Mouse (Mus musculus) liver, postnatal 0 days (tissue): ENCODE measurements around the gene Hspa2. TPM values are rescaled to one million over a fixed set of nuclear protein-coding genes. Genes with fewer than 3 reads are reported as not detected.
A peak's percentile ranks its signal among the peaks of the same experiment; 100 is the strongest.

Experiments
- ATAC-seq: fragments of 200-750 bp; cut with Nextera tagmentation; 2 replicates; pipeline ENCODE4 v1.8.0; 2017; ENCODE audit warnings: mild to moderate bottlenecking, moderate library complexity
- DNase-seq: peaks from one replicate; pipeline ENCODE4 v3.0.0-alpha.2; 2016
- H3K27ac ChIP-seq: fragments of 300-500 bp; sonication (generic); 2 replicates; pipeline ENCODE4 v1.5.1; 2014; ENCODE audit warnings: antibody characterized with exemption, moderate library complexity, mild to moderate bottlenecking, low read depth
- H3K27me3 ChIP-seq: fragments of 300-500 bp; sonication (generic); 2 replicates; pipeline ENCODE4 v1.6.1; 2014; ENCODE audit warnings: low read length, control low read depth, mixed read lengths; ENCODE audit not compliant: insufficient read depth
- H3K36me3 ChIP-seq: fragments of 300-500 bp; sonication (generic); replicated peaks from 2 replicates; pipeline ENCODE4 v1.6.1; 2014; ENCODE audit warnings: mild to moderate bottlenecking, control low read depth, low read length, moderate library complexity, mixed read lengths; ENCODE audit not compliant: insufficient read depth
- H3K4me1 ChIP-seq: fragments of 300-500 bp; sonication (generic); 2 replicates; pipeline ENCODE4 v1.6.1; 2014; ENCODE audit warnings: antibody characterized with exemption, mild to moderate bottlenecking, control low read depth; ENCODE audit not compliant: insufficient read depth
- H3K4me2 ChIP-seq: fragments of 300-500 bp; sonication (generic); 2 replicates; pipeline ENCODE4 v1.6.1; 2014; ENCODE audit warnings: low read depth, mild to moderate bottlenecking, low read length, moderate library complexity, mixed read lengths
- H3K4me3 ChIP-seq: fragments of 300-500 bp; sonication (generic); 2 replicates; pipeline ENCODE4 v1.5.1; 2014; ENCODE audit warnings: low read depth, low read length
- H3K9ac ChIP-seq: fragments of 300-500 bp; sonication (generic); replicated peaks from 2 replicates; pipeline ENCODE4 v1.6.1; 2014; ENCODE audit warnings: mild to moderate bottlenecking, moderate library complexity
- H3K9me3 ChIP-seq: fragments of 300-500 bp; sonication (generic); 2 replicates; pipeline ENCODE4 v1.6.1; 2016; ENCODE audit warnings: mild to moderate bottlenecking, control low read depth, low read length, mixed read lengths
- CTCF ChIP-seq: sonication (generic); IDR thresholded peaks from 2 replicates; pipeline ENCODE4 v1.5.1; 2016; ENCODE audit warnings: antibody characterized with exemption, low read depth
- EP300 ChIP-seq: IDR thresholded peaks from 2 replicates; pipeline ENCODE4 v1.6.1; 2016; ENCODE audit warnings: antibody characterized with exemption, low read depth, mild to moderate bottlenecking
- WGBS: fragments of 180-500 bp; shearing (Covaris S2); extraction: QIAGEN DNeasy Blood & Tissue Kit; methylation state at CpG from one replicate; pipeline ENCODE4 v1.1.7; 2014; ENCODE audit not compliant: insufficient replicate concordance; 5-methylcytosine and 5-hydroxymethylcytosine counted together
- polyA plus RNA-seq: library from polyadenylated mRNA; unstranded; fragments of >200 nt; fragmentation: Nextera tagmentation; extraction: Ambion mirVana; gene quantifications from 2 replicates; pipeline ENCODE4 v1.2.1, GENCODE M21; 2015

Gene Hspa2
- polyA plus RNA-seq, 1 experiment from 2014 or later: 2.5 TPM

DNA sequence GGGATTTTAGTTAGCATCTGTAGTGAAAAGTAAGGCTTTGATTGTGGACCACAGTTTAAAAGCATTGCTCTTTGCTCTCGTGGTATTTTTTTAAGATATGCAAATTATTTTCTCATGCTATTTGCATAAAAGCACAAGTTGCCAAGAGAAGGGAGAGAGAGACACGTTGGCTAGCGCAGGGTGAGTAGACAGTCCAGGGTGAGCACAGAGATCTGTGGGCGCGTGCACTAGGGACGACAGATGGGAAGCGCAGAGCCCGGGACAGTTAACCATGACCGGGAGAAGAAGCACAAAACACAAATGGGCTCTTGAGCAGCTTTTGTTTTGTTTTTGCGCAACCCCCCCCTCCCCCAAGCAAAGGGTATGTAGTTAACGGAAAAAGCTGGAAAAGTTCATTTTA, 15.2 kb upstream of the Hspa2 start:
- DNase-seq (no peak), ATAC-seq (no peak)
- Histone ChIP-seq H3K36me3 (peaks cover 21% of the 10 kb centered on the region), H3K27me3 (no peaks in the 10 kb centered on the region), H3K4me2 (no peak overlapping the region), H3K9ac (no peak overlapping the region), H3K27ac (no peak overlapping the region), H3K4me1 (no peaks in the 10 kb centered on the region), H3K9me3 (no peaks in the 10 kb centered on the region), H3K4me3 (no peak overlapping the region)
- TF ChIP-seq CTCF: no peak
- TF ChIP-seq EP300: no peak
- WGBS: 85% methylated on average over 11 of the region's 11 CpGs

DNA sequence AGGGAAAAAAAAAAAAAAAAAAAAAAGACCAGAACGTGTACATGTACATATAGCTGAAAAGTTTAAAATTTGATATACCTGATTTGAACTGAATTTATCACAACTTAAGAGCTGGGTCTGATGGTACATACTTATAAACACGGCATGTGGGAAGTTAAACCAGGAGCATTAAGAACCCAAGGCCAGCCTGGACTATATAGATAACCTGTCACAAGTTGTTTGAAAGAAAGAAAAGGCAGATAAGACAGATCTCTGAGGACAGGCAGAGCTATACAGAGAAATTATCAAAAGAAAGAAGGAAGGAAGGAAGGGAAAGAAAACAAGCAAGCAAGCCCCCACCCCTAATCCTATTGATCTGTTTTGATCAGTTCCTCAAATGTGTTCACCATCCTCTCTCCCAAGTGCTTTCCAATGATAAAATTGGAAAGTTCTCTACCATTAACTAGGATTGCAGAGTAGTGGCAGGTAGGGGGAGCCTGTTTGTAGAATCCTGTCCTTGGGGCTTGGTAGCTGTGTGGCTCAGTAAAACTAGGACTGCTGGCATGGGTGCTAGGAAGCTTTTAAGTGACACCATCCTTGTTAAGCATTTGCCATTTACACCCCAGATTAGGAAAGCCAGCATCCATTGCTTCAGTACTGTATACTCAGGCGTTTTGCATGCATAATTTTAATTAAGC, 12.2 kb upstream of the Hspa2 start:
- 39% methylated on average over 3 of the region's 3 CpGs for WGBS
- no peak overlapping the region for H3K9ac ChIP-seq
- peaks cover 5% of the 10 kb centered on the region for H3K36me3 ChIP-seq
- no peak for DNase-seq
- no peaks in the 10 kb centered on the region for H3K9me3 ChIP-seq
- 0 out of 2 replicates have a peak, but pooled peaks have one; percentile 45 for ATAC-seq
- H3K4me1 ChIP-seq: no peaks in the 10 kb centered on the region
- H3K4me3 ChIP-seq: no peak overlapping the region
- H3K27me3 ChIP-seq: no peaks in the 10 kb centered on the region
- no peak overlapping the region for H3K4me2 ChIP-seq
- H3K27ac ChIP-seq: no peak overlapping the region
- TF ChIP-seq CTCF (no peak), EP300 (peak; percentile 73)

DNA sequence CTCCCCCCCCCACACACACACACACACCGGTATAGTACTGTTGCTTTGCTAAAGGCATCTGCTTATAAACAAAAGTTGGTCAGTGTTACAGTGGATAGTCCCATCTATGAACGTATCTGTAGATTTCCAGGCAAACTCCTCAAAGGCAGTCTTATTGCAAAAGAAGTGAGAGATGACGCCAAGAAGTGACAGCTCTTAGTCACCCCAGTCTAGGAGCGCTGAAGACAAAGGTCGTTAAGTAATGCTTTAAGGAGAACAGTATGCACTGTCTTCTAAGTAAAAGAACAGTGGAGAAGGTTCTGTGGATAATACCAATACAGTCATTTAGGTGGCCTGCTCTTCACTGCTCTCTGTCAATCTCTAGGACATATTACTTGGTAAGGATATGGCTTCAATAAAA, 11.0 kb upstream of the Hspa2 start:
- Histone ChIP-seq H3K4me2 (no peak overlapping the region), H3K27me3 (no peaks in the 10 kb centered on the region), H3K36me3 (no peaks in the 10 kb centered on the region), H3K9ac (no peak overlapping the region), H3K4me3 (no peak overlapping the region), H3K27ac (no peak overlapping the region), H3K4me1 (no peaks in the 10 kb centered on the region), H3K9me3 (no peaks in the 10 kb centered on the region)
- TF ChIP-seq CTCF: no peak
- TF ChIP-seq EP300: no peak
- ATAC-seq (no peak), DNase-seq (no peak)
- WGBS: 73% methylated on average over 5 of the region's 5 CpGs

DNA sequence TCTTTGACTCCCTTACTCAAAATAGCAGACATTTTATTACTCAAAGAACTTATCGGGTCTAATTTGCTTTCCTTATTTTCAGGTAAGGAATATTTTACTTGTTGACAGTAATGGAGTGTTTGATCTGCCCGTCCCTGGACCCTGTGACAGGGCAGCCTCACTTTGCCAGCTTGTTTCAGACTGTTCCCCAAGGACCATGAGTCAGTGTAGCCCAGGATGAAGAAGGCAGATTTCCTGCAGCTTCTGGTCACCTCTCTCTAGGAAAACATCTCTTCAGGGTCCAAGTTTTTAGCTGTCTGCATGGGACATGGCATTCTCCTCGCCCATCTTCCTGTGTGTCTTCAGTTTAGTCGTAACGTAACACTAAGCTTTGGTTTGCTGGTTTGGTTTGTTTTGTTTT, 6.7 kb upstream of the Hspa2 start:
- ATAC-seq (no peak), DNase-seq (no peak)
- Histone ChIP-seq H3K27me3 (no peaks in the 10 kb centered on the region), H3K4me2 (no peak overlapping the region), H3K4me3 (no peak overlapping the region), H3K27ac (no peak overlapping the region), H3K4me1 (no peaks in the 10 kb centered on the region), H3K36me3 (no peaks in the 10 kb centered on the region), H3K9me3 (no peaks in the 10 kb centered on the region), H3K9ac (no peak overlapping the region)
- 81% methylated on average over 5 of the region's 5 CpGs for WGBS
- no peak for TF ChIP-seq EP300
- TF ChIP-seq CTCF: no peak

DNA sequence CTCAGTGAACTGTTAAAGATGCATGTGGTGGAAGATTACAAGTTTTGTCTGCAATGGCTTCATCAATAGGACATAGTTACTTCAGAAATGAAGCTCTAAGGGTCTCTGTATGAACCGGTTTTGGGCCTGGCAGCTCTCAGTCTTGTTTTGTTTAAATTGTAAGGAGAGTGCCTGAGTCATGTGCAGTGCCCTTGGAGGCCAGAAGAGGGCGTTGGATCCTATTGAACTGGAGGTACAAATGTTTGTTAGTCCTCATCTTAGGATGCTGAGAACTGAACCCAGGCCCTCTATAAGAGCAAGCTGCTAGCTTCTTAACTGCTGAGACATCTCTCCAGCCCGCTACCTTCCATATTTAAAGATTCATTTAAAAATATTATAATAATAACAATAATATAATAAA, 2.3 kb upstream of the Hspa2 start:
- no peak overlapping the region for H3K4me3 ChIP-seq
- no peak overlapping the region for H3K27ac ChIP-seq
- H3K4me1 ChIP-seq: peaks cover 25% of the 10 kb centered on the region
- 73% methylated on average over 3 of the region's 3 CpGs for WGBS
- peaks cover 23% of the 10 kb centered on the region for H3K27me3 ChIP-seq
- no peak overlapping the region for H3K4me2 ChIP-seq
- H3K9ac ChIP-seq: no peak overlapping the region
- ATAC-seq: no peak
- DNase-seq: peak; percentile 30
- H3K36me3 ChIP-seq: no peaks in the 10 kb centered on the region
- TF ChIP-seq EP300 (no peak), CTCF (peak; percentile 49)
- no peaks in the 10 kb centered on the region for H3K9me3 ChIP-seq

DNA sequence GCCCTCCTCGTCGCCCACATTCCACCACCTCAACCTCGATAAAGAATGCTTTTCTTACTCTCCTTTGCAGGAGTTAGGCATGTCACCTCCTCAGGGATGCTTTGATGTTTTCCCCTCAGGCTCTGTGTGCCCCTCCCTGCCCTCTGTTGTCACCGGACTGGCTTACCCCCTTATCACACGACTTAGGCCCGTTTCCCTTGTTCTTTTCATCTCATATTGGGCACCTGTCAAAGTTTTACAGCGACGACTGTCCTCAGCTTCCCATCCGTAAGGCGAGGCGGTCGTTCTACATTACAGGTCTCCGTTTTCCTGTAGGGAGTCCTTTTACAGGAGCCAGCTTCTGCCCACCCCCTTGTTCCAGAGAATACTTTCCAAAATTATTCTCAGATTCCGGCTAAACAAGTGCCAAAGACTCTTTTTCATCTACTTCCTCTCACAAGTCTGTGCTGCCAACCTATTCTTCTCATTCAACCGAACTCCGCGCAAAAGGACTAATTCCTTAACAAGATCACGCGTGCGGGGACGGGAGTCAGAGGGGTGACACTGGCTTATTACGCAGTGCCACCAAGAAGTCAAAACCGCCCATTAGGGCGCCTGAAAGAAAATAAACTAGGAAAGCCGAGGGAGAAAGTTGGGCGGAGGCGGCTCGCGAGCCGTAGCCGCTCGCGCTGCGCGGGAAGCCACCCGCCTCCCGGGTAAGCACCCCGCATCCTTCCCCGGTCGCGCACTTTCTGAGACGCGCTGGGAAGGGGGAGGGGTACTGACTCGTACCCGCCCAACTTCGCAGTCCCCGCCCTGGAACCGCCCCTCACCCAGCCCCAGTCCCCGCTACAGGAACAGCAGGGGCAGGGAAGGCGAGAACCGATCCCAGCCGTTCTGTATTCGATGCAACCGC, 738 bp upstream of the Hspa2 start:
- ATAC-seq: peak; percentile 81

More for the DNA sequence above, 738 bp upstream of the Hspa2 start:
- Histone ChIP-seq H3K4me3 (peak overlapping the region; percentile 76), H3K9me3 (no peaks in the 10 kb centered on the region), H3K27me3 (peaks cover 33% of the 10 kb centered on the region), H3K4me2 (peak overlapping the region; percentile 89), H3K9ac (peak overlapping the region; percentile 73), H3K4me1 (peaks cover 25% of the 10 kb centered on the region), H3K36me3 (no peaks in the 10 kb centered on the region), H3K27ac (peak overlapping the region; percentile 88)
- DNase-seq: no peak
- 3% methylated on average over 46 of the region's 54 CpGs for WGBS
- TF ChIP-seq CTCF (no peak), EP300 (0 out of 2 replicates have a peak, but pooled peaks have one; percentile 23)
